Mouse (Mus musculus) myocyte (in vitro differentiated cells): Measurements from ENCODE around the gene Grip2.

ENCODE experiments used
- MAX ChIP-seq: IDR thresholded peaks from one replicate; pipeline ENCODE4 v1.6.1; 2011; ENCODE audit warnings: low read depth, mild to moderate bottlenecking, control low read depth
- POLR2A ChIP-seq: IDR thresholded peaks from one replicate; pipeline ENCODE4 v1.6.1; 2011; ENCODE audit warnings: low read depth, mild to moderate bottlenecking, control low read depth, moderate library complexity; ENCODE audit not compliant: insufficient read length
- POLR2AphosphoS2 ChIP-seq: IDR thresholded peaks from one replicate; pipeline ENCODE4 v1.6.1; 2011; ENCODE audit warnings: low read depth, control low read depth; ENCODE audit not compliant: insufficient read length
- TCF3 ChIP-seq: IDR thresholded peaks from one replicate; pipeline ENCODE4 v1.6.1; 2011; ENCODE audit warnings: low read depth, control low read depth; ENCODE audit not compliant: insufficient read length
- USF1 ChIP-seq: IDR thresholded peaks from one replicate; pipeline ENCODE4 v1.6.1; 2011; ENCODE audit warnings: low read depth, mild to moderate bottlenecking, control low read depth, moderate library complexity

- TF ChIP-seq MAX (no peak), POLR2AphosphoS2 (no peak), TCF3 (no peak), POLR2A (no peak), USF1 (no peak)
Measured at GRCm38 (mm10) chr6:91779206-91779605, 47.8 kb downstream of the Grip2 start.
